Mouse (Mus musculus) gastrocnemius, adult 8-10 months (tissue): ENCODE results near the gene Col6a6. TPM values are rescaled to one million over a fixed set of nuclear protein-coding genes. Genes with fewer than 3 reads are reported as not detected.
"Not testable (repeated sequence)": the region's sequence is repeated elsewhere in the genome, so short reads cannot be mapped to it uniquely, and the experiment has no call there.

Experiments used
- DNase-seq, 2 experiments: peaks; one replicate each; pipeline ENCODE4 v3.0.0; 2022; ENCODE audit warnings: low spot score in 2 of 2
- total RNA-seq, 4 experiments: library from RNA; stranded (reverse); gene quantifications; 2 replicates each; pipeline ENCODE4 v1.2.4; 2022

Gene Col6a6
- 1 to 10 TPM in 3 of 4 experiments, under 1 TPM in 1; 0.46 to 2.1 (median 1.2) TPM for total RNA-seq

DNA sequence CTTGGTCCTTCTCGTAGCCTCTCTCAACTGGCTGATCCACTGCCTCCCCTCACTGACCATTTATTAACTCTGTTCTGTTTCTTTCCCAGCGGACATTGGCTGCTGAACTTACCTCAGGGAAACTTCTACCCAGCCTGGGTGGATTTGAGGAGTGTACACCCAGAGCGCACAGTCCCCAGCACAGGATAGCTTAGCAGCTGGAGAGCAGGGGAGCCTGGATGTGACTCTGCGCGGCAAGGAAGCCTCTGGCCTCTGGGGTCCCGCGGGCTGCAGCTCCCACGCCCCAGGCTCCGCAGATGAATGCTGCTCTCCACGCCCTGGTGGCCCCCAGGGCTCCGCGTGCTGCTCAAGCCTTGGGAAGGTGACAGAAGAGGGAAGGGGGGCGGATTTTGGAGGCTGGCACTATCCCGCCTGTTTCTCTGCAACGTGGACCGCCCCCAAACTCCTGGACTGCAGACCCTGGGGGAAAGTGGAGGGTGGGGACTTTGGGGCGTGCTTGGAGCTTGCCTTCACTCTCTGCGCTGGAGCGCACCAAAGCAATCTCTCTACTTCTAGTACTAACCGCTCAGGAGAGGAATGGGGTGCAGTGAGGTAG lies at the start of gene Col6a6:
TSS of gene Col6a6 (minus strand) at position 370 of the 595 bp plus-strand sequence.
- peak in 1 of 2 experiments; percentile 14 for DNase-seq

DNA sequence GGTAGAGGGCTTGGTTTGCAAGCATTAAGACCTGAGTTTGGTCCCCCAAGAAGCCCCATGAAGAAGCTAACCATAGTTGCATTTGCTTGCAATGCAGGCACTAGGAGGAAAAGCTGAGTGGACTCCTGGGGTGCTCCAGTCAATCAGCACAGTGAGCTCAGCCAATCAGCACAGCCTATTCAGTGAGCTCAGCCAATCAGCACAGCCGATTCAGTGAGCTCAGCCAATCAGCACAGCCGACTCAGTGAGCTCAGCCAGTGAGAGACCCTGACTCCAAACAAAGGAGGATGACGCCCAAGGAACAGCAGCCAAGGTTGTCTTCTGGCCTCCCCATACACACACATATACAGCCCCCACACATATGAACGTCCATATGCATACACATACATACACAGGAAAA lies 48.2 kb upstream of the Col6a6 start:
- DNase-seq = no peak

DNA sequence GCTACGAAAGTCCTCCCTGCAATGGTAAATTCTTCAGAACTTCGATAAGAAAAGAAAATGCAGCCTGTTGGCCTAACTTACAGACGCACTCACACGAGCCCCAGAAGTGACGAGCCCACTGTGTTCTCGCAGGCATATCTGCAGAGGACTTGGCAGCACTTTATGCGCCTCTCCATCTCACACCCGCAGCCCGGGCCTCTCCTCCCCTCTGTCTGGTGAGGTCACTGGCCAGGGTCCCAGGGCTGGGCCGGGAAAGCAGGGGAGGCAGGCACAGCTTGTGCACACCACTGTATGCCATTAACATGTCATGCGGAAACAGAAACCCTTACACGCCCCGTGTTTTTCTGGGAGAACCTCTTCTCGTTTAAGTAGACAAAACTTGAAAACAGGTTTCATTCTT lies 43.7 kb upstream of the Col6a6 start:
- DNase-seq = peak; percentile 6

DNA sequence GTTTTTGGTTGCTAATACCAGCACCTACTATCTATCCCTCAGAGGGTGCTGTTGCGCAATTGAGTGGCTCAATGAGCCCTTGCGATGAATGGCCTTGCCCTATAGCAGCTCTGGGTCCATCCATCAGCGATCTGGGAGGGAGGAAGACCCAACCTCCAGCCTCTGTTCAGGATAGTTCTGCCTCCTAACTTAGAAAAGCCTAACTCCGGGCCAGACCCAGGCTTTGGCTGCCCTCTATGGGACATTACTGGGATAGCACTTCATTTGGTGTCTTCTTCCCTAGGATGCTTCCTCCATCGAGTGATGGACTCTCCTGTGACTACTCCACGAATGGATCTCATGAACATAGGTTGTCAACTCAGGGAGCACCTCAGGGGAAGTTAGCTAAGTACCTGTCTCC lies 29.8 kb upstream of the Col6a6 start:
- peak; percentile 7 to 14 for DNase-seq

DNA sequence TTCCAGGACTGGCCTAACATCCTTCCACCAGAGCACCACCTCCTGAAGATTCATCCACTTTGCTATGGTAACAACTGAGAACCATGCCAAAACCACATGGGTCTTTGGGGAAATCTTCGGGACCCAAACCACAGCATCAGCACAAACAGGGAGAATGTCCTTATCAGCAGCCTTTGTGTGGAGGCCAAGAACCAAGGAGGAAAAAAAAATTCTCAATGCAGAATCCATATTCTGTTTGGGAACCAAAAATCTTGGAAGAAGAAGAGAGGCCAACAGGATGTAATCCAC lies 24.8 kb upstream of the Col6a6 start:
- DNase-seq = no peak

DNA sequence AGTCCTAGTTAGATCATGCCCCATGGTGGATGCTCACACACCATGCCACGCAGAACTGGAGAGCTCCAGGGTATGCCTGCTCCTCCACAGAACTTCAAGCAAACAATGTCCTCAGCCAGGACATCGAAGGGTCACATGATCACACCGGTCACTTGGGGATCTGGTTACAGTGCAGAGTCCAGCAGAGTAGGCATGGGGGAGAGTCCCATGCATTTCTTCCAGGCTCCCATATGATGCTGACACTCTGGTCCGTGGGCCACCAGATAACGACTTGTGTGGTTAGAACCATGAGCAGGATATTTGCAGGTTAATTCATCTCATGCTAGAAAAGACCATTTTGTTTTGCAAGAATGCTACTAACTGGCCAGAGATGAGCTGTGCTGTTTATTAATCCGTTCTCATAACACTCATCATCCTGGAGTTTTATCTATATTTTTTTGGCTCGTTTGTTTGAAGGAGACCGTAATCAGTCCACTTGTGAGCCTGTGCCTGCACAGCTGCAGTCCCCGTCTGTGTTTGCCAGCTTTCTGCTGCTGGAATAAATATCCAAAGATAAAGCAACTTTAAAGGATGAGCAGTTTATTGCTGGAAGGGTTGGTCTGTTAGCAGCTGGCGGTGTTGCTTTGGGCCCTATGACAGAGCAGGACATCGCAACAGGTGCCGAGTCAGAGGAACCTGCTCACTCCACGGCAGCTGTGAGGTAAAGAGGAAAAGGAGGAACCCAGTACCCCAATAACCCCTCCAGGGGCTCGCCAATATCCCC lies 24.2 kb upstream of the Col6a6 start:
- peak in 1 of 2 experiments; percentile 16 for DNase-seq

DNA sequence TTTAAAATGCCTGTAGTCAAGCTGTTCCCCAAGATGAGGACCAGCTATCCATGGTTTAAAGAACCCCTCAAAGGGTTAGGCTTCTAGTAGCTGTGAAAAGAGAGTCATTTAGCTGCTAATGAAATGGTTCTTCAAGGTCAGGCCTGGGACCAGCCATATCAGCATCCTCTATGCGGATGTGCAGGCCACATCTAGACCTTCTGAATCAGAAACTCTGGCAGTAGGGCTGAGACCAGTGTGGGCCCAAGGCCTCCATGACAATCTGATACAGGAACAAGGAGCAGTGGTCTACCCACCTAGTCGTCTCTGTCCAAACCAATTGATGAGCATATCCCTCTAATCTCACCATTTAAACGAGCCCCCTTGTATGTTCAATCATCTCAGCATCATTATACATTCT lies 23.1 kb upstream of the Col6a6 start:
- no peak for DNase-seq

DNA sequence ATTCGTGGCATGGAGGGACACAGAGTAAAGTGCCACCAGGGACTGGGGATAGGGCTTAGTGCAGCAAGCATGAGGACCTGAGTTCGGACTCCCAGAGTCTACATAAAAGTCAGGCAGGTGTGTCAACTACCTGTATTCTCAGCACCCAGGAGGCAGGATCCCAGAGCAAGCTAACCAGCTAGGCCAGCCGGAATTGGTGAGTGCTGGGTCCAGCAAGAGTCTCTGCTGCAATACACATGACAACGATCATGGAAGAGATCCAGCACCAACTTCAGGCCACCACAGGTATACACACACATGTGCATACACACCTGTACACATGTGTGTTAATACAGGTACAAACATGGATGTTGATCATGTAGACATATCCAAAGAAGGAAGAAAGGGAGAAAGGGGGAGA lies 20.4 kb upstream of the Col6a6 start:
- DNase-seq = no peak

DNA sequence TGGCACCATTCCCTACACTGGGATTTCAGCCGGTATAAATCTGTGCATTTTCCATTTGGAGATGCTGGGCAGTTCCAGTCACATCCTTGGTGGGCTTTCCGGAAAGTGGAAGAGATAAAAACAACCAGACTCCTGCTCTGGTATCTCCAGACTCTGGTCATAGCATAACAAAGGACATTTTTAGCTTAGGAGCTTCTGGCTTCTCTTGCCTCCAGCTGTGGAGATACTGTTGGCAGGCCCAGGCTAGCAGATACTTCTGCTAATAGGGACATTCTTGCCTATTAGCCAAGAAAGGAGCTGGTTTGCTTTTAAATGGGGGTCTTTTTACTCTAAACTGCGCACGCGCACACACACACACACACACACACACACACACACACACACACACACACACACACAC lies 19.3 kb upstream of the Col6a6 start:
- no peak for DNase-seq

DNA sequence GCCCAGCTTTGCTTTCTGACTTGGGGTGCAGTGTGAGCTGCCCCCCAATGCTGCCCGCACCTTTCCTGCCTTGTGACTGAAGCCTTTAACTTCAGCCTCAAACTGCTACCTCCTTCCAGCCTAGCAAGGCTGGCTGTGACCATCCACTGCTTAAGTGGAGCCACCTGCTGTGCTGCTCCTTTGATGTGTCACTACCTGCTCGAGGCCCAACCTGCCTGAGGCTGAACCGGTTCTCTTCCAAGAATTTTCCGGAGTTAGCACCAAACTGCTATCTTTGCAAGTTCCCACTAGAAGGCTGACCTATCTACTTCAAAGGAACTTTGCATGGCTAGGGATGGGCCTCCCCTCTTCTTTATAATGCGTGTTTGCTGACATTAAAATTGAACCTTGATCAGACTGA lies 13.4 kb upstream of the Col6a6 start:
- DNase-seq = not testable (repeated sequence)

DNA sequence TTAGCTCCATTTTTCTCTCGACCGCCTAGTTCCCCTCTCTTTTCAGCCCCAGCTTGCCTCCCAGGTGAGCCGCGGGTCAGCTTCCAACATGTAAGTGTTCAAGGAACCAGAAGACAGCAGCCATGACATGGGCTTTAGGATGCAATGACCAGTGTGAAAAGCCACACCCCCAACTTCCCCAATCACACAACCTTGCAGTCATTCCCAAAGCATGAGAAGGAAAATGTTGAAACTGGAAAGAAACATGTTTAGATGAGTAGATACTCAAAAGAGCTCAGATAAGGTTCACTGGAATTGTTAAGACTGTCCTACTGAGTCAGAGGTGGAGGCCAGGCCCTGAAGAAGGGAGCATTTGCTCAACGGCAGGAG lies 11.2 kb upstream of the Col6a6 start:
- no peak for DNase-seq

DNA sequence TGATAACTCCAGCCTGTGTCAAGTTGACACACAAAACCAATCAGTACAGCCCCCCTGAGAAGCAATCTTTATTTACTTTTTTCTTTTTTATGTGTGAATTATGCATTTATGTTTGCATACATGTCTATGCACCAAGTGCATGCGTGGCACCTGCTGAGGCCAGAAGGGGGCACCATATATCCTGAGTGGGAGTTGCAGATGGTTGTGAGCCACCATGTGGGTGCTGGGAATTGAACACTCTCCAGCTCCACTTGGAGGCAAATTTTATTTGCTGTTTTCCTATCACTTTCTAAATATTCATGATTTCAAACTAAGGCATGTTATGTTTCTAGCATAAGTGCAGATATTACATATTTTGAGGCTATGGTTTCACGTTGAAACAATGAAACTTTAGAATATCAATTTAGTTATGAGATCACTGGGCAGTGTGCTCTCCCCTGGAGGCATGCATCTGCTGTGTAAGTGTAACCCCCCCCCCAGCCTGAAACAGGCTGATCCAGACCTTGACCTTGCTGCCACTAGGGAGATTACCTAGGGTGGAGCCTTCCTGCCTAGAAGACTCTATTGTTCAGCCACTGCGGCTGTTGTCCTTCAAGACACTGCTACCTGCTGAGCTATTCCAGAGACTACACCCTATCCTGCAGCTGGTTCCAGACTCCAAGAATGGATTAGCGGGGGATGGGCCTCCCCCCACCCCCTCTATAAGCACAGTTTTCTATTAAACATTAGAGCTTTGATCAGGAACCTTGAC lies 10.6 kb upstream of the Col6a6 start:
- DNase-seq = no peak

DNA sequence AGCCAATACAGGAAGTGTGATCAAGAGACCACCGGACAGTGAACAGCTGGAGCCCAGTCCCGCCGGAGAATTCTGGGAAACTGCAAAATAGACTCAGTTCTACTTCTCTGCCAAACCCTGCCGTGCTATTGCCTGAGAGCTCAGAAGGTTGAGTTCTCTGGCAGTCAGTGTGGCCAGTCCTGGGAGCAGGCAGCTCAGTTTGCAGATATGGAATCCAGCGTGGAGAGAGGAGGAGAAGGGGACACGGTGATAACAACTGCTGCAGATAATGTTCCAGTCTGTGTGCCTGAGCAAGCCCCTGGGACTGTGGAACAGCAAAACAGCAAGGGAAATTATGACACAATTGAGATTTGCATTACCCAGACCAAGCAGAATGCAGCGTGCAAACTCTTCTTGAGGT lies 7.6 kb upstream of the Col6a6 start:
- DNase-seq = peak in 1 of 2 experiments; percentile 12

DNA sequence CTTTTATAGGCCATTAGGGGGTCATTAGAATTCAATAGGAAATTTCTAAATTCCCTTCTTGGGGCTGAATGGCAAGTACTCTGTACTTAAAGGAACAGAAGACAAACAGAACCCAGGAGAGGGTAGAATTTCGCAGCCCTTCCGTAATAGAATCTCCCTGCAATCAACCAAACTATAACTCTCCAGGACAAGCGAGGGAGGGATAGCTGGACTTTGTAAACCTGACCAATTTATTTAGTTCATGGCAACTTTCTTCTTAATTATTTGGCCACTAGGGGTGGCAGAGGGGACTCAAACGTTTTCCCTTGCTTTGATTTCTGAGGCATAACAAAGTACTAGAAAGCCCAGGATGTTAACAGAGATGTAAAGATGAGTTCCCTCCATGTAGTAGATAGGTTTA lies 6.8 kb upstream of the Col6a6 start:
- no peak for DNase-seq

DNA sequence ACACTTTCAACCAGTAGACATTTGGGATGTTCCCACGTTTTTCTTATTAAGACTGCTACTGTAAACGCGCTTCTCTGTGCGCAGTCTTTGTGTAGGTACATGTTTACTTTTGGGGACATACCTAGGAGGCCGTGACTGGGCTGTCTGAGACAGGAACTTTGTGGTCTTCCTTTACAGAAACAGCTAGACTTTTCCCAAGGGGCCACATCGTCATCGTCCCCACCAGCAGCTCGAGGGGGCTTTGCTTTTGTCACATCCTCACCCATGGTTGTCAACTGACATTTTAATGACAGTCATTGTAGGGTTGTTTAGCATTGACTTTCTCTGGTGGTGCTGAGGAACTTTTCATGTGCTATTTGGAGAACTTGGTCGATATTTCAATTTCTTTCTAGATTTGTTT lies 3.3 kb upstream of the Col6a6 start:
- no peak for DNase-seq

DNA sequence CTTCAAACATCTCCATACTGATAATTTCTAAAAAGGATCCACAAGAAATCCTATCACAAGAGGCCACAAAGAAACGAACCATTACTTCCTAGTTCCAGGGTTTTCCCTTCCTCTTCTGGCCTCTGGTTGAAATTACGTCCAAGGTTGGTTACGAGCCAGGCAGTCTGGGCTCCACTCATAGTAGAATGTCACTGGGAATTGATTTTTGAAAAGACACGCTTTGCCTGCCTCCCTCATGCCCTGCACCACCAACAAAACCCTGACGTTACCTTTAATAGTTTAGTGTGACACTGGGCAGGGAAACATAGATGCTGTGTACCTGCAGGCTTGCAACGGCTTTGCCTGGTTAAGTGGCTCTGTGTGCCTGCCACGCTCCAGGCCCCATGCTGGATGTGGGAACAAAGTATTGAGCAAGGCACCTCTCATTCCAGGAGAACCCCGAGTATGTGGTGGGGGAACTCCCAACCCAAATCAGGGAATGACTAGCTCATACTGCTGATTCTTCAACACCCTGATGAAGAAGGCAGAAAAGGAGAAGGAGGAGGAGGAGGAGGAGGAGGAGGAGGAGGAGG lies 798 bp downstream of the Col6a6 start:
- peak; percentile 17 to 29 for DNase-seq

DNA sequence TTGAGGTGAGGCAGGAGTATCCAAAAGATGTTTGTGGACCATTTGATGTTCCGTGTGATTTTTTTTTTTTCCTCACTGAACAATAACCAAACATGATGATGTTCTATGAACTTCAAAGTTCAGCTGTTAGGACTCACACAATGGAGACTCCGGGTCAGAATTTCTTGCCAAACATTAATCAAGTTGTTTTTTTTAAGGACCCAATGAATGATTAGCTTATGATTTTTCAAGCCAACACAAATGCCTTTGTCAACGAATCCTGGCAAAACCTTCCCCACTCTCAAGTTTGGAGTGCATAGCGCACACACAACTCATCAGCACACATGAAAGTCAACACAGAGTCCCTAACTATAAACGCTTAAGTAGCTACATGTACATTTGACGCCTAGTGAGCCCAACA lies 7.2 kb downstream of the Col6a6 start:
- DNase-seq = no peak

DNA sequence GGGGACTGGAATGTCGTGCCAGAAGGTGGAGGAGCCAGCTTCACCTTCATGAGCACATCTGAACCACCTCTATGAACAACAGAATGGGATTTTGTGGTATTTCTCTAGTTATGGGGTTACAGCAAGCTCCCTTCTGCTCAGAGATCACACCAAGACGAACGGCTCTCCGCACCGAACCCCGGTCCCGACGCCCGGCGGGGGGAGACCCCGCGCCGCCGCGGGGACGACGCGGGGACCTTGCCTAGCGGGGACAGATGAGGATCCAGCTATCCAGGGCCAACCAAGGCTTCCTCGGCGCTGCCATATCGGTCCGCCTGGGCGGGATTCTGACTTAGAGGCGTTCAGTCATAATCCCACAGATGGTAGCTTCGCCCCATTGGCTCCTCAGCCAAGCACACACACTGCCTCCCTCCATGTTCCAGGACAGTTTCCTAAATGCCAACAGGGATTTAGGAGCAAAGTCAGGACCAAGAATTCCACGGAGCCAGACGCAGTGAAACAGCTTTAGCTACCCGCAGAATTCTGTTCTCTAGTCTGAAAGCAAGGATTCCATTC lies 8.7 kb downstream of the Col6a6 start:
- DNase-seq = no peak

DNA sequence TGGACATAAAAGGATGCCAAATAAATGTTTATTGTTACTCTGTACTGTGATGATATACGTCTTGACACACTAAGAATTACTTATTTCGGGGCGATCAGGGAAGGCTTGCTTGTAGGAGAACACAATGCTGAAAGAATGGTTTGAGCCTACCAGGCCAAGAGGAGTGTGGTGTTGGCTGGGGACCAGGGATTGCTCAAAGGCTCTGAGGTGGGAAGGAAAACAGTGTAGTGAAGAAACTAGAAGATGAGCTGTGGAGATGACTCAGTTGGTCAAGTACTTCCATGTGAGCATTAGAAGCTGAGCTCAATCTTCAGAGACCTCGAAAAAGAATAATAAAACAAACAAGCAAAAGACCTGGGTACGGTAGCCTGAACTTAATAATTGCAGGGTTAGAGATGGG lies 13.5 kb downstream of the Col6a6 start:
- peak; percentile 46 to 62 for DNase-seq

DNA sequence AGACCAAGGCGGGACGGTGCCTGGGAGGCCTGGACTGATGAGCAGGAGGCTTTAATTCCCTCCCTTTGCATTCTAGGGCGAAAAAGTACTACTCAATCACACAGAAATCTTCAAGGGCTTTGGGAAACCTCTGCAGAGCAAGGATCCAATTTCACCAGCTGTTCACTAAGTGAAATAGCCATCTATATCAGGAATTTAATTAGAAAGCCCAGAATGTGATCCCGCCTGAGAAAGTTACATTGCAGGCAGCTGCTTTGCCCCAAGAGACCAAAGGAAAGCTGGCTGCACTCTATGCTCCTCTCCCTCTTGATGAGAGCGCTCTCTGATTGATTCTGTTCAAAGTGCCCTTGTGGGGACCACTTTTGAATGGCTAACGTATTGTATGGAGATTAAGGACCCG lies 16.5 kb downstream of the Col6a6 start:
- peak in 1 of 2 experiments; percentile 17 for DNase-seq

DNA sequence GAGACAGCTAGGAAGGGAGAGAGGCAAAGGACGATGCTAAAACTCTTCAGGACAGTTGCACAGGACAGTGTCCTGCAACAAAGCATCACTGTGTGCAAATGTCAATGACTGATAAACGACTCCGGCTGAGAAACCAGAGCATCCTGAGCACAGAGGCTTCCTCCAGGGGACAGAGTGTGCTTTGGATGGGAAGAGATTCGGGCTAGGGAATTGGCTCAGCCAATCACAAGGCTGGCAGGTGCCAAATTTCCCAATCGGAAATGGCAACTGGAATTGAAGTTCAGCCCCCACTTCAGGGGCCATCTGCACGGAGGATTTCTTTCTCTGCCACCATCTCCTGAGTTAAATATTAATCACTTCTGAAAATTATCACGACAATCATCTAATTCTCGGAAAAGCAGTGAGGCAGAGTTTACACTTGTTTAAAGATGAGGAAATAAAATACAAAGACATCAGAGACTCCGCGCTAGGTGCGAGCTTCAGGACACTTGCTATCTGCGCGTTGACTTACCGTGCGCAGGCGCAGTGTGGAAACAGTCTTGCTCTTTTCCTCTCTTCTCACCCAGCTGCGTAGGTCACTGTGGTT lies 18.9 kb downstream of the Col6a6 start:
- DNase-seq = no peak

DNA sequence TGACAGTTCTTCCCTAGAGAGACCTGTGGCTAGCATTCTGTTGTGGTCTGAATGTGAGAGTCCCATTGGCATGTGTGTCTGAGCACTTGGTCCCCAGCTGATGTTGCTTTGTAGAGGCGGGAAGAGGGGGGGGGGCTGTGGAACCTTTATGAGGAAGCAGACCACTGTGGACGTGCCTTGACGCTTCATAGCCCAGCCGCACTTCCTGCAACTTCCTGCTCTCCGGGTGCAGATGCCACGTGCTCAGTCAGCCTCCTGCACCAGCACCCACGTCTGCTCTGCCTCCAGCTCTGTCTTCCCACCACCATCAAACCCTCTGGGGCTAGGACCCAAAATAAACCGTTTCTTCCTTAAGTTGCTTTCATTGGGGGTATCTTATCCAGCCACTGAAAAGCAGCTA lies 24.5 kb downstream of the Col6a6 start:
- no peak for DNase-seq
